Mouse (Mus musculus) right cerebral cortex, postnatal 25 days (tissue): ENCODE data around the gene Mettl13.
A peak's percentile ranks its signal among the peaks of the same experiment; 100 is the strongest.

Experiments
- DNase-seq: peaks from one replicate; pipeline ENCODE4 v3.0.0; 2022

The Mettl13 gene

DNA sequence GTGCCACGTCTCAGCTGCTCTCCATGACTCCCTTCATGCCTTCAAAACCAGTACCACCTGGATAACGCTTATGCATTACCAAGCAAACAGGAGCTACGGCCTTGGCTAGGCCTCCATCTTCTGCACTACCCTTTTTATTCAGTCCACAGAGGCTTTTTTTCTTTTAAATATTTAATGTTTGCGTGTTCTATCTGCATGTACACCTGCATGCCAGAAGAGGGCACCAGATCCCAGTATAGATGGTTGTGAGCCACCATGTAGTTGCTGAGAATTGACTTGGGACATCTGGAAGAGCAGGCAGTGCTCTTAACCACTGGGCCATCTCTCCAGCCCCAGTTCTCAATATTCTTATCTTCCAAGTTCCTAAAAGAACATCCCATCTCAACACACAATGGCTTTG lies 16.8 kb downstream of the Mettl13 start:
- DNase-seq: no peak

DNA sequence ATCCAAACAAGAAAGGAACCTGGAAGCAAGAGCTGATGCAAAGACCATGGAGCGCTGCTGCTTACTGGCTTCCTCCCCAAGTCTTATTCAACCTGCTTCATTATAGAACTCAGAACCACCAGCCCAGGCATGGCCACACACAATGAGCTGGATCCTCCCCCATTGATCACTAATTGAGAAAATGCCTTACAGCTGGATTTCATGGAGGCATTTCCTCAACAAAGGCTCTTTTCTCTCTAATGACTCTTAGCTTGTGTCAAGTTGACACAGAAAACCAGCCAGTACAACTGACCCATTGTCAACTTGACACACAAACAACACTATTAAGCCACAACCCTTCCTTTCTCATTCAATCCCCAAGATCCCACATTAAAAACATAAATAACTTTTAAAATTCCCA lies 17.7 kb downstream of the Mettl13 start:
- DNase-seq: no peak

DNA sequence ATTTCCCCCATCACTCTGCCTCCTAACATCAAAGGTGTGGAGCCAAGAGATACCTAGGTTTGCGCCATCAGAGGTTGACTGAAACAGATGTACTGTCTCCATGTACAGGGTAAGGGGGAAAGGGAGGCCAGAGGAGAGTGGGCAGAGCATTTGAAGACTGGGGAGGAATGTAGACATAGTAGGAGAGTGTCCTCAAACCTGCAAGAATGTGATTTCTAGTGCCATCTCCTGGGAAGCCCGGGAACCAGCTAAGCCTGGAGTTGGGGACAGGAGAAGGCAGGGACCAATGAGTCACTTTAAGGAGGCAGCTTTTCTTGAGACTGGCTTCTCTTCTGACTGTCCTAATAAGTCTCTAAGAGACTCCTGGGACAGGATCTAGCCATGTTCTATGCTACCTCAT lies 18.7 kb downstream of the Mettl13 start:
- DNase-seq: peak; percentile 16

DNA sequence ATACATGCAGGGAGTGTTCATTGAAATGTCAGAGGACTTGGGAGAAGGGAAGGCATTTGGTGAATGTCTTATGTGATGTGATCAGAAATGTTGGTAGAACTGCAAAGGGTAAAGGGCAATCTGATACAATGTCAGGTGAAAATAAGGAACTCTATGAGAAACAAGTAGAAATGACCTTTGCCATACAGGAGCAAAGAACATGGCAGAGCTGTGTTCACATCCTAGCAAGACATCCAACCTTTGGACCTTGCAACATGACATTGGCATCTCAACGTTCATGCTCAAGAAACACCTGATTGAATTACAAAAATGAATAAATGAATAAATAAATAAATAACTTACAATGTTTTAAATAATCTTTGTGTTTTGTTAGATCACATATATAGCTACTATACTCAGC lies 33.2 kb downstream of the Mettl13 start:
- DNase-seq: no peak

DNA sequence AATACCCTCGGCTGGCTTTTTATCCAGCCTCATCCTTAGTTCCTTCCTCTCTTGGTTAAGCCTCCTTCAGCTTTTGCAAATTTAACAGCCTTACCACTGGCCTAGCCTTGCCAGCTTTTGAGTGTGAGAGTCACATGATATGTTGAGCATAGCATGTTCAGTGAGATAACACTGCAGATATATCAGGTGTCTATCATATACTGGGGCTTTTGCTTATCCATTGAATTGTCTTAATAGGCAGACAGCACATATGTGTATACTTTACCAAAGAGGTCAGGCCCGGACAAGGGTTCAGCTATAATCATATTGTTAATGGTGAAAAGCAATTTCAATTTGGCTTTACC lies 38.4 kb downstream of the Mettl13 start:
- DNase-seq: no peak

DNA sequence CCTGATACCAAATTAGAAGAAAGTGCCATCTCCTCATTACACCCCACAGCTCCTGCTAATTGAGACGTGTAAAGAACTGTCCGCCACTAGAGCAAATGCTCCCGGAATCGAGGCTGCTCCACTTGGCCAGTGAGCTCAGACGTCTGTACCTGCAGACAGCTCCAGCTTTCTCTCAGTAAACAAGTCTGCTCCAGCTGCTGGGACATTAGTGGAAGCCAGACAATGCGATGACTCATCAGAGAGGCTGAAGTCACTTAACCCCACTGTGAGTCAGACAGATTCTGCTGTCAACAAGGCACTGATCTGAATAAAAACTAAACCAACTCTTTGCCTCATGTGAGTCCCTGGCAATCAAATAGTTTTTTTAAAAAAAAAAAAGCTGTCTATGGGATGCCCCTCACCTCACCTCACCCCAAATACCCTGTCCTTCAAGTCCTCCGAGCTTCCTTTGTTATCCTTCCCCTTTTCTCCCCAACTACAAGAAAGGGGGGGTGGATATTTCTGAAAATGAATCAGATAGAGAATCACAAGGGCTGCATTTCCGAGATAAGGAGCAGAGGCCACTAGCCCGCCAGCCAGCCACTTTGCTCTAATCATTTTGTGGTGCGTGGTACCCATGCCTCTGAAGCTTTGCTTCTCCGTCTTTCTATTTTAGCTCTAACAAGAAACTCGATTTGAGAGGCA lies 38.9 kb downstream of the Mettl13 start:
- no peak for DNase-seq

DNA sequence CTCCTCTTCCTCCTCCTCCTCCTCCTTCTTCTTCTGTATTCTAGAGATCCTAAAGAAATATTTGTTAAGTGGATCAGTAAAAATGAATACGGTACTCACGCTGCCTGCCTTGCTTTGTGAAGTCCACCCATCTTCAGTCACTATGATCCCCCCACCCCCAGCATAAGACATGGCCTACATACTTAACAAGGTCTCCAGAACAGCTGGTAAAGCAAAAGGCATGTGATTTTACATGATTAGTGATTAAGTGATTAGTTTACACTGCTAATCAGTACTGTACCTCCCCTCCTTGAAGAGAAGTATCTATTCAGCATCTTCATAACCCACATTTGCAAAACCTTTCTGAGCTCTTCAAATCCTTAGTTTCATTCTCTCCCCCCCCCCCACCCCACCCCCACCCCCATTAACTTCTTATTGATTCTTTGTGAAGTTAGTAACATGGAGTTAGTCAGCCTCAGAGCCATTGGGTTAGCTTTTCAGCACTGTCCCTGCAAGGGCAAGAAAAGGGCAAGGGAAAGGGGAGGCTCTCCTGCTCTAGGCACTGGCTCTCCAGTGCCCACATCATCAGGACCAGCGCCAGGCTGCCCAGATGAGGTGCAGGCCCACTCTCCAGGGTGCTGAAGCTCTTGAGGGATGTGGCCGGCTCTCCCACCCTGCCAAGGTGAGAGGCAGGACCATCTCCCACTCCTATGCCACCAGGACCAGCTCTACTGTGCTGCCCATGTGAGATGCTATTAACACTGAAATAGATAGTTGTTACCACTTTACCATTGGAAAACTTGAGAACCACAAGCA lies 39.9 kb downstream of the Mettl13 start:
- DNase-seq: no peak

DNA sequence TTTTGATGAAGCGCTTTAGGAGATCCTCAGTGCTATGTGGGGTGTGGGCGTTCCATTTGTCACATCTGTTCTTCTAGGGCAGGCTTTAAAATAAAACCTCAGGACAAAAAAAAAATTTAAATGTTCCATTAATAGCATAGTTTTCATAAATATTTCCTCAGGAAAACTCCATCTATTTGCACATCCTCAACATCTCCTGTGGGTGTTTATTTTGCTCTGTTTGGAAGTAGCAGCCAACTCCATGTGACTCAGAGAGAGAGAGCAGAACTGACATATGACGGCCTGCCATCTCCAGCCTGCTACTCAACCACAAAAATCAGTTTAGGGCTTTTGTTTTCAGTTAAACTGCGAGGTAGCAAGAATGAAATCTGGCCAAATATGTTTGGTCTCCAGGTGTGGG lies 41.8 kb downstream of the Mettl13 start:
- DNase-seq: no peak

DNA sequence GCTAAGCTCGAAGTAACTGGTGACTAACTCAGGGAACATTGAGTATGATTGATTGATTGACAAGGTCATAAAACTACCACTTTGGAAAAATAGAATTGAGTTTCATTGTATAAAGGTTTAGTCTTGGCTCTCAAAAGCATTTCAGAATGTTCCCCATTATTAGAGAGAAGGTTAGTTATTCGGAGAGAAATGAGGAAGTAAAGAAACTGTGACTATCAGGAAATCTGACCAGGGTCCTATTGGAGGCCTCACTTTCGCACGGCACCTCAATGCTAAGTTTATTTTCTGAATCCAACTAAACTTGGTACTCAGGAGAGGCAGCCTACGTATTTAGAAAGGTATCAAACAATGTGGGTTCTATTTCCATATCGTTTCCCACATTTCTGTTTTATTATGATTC lies 42.7 kb downstream of the Mettl13 start:
- DNase-seq: no peak
